Mouse (Mus musculus) embryonic facial prominence, embryonic 10.5 days (tissue): ENCODE data around the gene E2f2. TPM values are rescaled to one million over a fixed set of nuclear protein-coding genes. Genes with fewer than 3 reads are reported as not detected.
A peak's percentile ranks its signal among the peaks of the same experiment; 100 is the strongest.

ENCODE experiments used
- DNase-seq: peaks from one replicate; pipeline ENCODE4 v3.0.0-alpha.2; 2017; ENCODE audit warnings: low spot score
- H3K27ac ChIP-seq: fragments of 300-500 bp; sonication (generic); replicated peaks from 2 replicates; pipeline ENCODE4 v1.5.1; 2016; ENCODE audit warnings: mild to moderate bottlenecking
- H3K27me3 ChIP-seq: fragments of 300-500 bp; sonication (generic); replicated peaks from 2 replicates; pipeline ENCODE4 v1.6.1; 2016; ENCODE audit warnings: low read depth, mild to moderate bottlenecking; ENCODE audit not compliant: poor library complexity, severe bottlenecking
- H3K36me3 ChIP-seq: fragments of 300-500 bp; sonication (generic); replicated peaks from 2 replicates; pipeline ENCODE4 v1.6.1; 2016; ENCODE audit warnings: mild to moderate bottlenecking, moderate library complexity
- H3K4me1 ChIP-seq: fragments of 300-500 bp; sonication (generic); 2 replicates; pipeline ENCODE4 v1.6.1; 2016
- H3K4me3 ChIP-seq: fragments of 300-500 bp; sonication (generic); 2 replicates; pipeline ENCODE4 v1.5.1; 2016; ENCODE audit warnings: mild to moderate bottlenecking, moderate library complexity
- H3K9me3 ChIP-seq: fragments of 300-500 bp; sonication (generic); 2 replicates; pipeline ENCODE4 v1.6.1; 2016; ENCODE audit warnings: mild to moderate bottlenecking
- WGBS: fragments of 180-500 bp; shearing (Covaris S2); methylation state at CpG from one replicate; pipeline ENCODE4 v1.1.7; 2016; 5-methylcytosine and 5-hydroxymethylcytosine counted together
- polyA plus RNA-seq: library from polyadenylated mRNA; unstranded; fragments of >200 nt; fragmentation: Nextera tagmentation; extraction: Ambion mirVana; gene quantifications from 2 replicates; pipeline ENCODE4 v1.2.1, GENCODE M21; 2016

Gene E2f2
- polyA plus RNA-seq, 1 experiment from 2014 or later, result 6.2 TPM

DNA sequence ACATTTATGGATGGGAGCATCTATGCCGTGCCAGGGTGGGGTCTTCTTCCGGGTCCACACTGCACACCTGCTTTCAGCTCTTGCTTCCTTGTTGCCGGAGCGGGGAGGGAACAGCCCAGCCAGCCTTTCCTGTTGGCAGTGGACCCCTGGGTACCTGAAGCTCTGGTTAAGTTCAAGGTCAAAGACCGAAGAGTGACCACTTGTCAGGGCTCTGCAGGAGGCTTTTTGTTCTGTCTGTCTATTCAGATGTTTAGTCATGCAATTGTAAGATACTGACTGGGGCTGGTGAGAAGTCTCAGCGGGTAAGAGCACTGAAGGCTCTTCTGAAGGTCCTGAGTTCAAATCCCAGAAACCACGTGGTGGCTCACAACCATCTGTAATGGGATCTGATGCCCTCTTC is 26.7 kb downstream of the E2f2 start:
- no peak overlapping the region for H3K4me3 ChIP-seq
- peaks cover 16% of the 10 kb centered on the region for H3K27me3 ChIP-seq
- no peak for DNase-seq
- WGBS, result 76% methylated on average over 7 of the region's 7 CpGs
- peaks cover 23% of the 10 kb centered on the region for H3K4me1 ChIP-seq
- H3K27ac ChIP-seq, result no peak overlapping the region
- H3K36me3 ChIP-seq, result peaks cover 16% of the 10 kb centered on the region
- no peaks in the 10 kb centered on the region for H3K9me3 ChIP-seq

DNA sequence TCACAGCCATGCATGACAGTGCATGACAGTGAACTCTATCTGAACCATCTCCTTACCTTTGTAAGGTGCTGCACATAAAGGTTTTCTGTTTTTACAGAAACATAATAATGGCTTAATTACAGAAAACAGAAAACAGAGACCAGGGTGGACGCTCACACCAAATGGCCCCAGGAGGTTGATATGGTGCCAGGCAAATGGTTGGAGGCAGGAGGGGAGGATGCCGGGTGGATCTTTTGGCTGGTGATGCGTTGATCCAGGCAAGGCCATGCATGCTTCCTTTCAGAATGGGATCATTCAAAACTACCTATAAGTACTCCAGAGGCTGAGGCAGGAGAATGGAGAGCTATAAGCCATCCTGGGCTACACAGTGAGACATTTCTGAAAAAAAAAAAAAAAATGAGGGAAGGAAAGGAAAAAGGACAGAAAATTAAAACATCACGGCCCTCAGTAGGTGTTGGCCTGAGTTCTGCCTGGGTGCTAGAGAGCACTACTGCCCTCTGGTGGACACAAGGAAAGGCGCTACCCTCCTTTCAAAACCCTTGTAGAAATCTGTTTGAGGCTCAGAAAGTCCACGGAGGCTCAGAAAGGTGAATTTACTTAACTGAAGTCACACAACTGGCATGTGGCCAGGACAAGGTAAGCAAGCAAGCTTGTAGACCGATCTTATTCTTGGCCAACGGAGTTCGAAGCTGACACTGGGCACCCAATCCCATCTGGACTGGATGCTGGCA is 27.5 kb downstream of the E2f2 start:
- WGBS, result 33% methylated on average over 9 of the region's 9 CpGs
- Histone ChIP-seq H3K27ac (no peak overlapping the region), H3K4me1 (peaks cover 18% of the 10 kb centered on the region), H3K36me3 (peaks cover 11% of the 10 kb centered on the region), H3K4me3 (no peak overlapping the region), H3K9me3 (no peaks in the 10 kb centered on the region), H3K27me3 (peaks cover 24% of the 10 kb centered on the region)
- peak; percentile 57 for DNase-seq

DNA sequence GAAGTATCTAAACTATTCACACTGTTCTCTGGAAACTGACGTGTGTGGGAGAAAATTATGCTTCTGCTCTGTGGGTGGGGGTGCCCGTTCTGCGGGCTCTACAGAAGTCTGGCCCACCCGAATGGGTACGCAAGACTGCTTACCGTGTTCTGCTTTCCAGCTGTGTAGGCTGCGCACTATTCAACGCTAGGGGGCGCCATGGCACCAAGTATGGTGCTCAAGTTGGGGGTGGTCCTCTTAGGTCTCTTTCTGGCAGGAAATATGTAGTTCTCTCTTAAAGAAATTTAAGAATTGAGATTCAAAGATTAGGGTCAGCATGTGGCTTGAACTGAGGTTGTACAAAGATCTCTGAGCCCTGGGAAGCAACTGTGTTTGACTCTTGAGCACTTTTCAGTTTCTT is 30.3 kb downstream of the E2f2 start:
- peaks cover 37% of the 10 kb centered on the region for H3K27me3 ChIP-seq
- WGBS, result 7% methylated on average over 9 of the region's 9 CpGs
- no peak overlapping the region for H3K27ac ChIP-seq
- no peak overlapping the region for H3K4me3 ChIP-seq
- H3K9me3 ChIP-seq, result no peaks in the 10 kb centered on the region
- peak; percentile 88 for DNase-seq
- H3K36me3 ChIP-seq, result no peaks in the 10 kb centered on the region
- peaks cover 31% of the 10 kb centered on the region for H3K4me1 ChIP-seq

DNA sequence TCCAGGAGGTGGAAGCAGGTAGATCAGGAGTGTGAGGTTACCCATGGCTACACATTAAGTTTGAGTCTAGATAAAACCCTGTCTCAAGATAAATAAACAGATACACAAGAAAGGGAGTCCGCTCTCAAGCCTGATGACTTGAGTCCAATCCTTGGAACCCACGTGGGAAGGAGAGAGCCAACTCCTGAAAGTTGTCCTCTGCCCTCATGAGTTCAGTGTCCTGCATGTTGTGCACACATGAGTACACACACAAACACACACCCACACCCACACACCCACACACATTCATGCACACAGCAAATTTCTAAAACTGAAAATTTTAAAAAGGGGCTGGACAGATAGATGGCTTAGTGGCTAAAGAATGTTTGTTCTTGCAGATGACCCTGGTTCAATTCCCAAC is 32.6 kb downstream of the E2f2 start:
- Histone ChIP-seq H3K4me1 (peaks cover 37% of the 10 kb centered on the region), H3K9me3 (no peaks in the 10 kb centered on the region), H3K36me3 (no peaks in the 10 kb centered on the region), H3K27me3 (peaks cover 56% of the 10 kb centered on the region), H3K4me3 (no peak overlapping the region), H3K27ac (no peak overlapping the region)
- 74% methylated on average over 2 of the region's 2 CpGs for WGBS
- no peak for DNase-seq

DNA sequence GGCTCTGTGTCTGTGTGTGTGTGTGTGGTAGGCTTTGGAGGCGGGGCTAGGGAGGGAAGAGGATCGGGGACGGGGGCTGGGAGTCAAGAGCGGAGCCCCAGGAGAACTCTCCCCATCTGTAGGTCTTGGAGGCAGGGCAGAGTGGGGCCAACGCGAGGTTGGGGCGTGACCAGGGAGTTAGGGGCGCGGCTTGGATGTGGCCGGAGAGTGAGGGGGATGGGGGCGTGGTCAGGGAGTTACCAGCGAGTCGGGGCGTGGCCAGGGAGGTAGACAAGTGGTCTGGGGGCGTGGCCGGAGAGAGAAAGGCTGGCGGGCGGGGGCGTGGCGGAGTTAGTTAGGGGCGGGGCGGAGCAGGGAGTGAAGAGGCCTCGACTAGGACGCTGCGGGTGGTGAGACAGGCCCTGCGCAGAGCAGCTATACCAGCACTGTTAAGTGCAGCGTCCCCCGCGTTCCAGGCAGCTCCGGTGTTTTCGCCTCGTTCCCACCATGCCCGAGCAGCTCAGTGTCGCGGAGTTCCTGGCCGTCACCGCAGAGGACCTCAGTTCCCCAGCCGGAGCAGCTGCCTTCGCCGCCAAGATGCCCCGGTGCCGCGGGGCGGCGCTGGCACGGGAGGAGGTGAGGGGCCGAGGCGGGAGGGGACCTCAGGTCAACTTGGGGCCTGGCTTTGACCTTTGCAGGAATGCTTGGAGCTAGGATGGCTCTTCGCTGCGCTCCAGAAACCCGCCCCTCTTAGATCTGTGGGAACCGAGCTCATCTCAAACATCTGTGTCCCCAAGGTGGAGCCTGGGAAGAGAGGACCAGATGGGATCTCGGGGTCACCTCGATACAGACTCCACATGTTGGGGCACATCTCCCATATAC is 34.1 kb downstream of the E2f2 start, which contains the start of gene Asap3:
Gene Asap3, plus strand, starts transcription at position 333 of the 861 bp plus-strand sequence.
- Histone ChIP-seq H3K4me3 (peak within 1 kb of the TSS; percentile 76), H3K36me3 (no peaks in the 10 kb centered on the region), H3K27ac (peak within 1 kb of the TSS; percentile 84), H3K9me3 (no peaks in the 10 kb centered on the region), H3K4me1 (peaks cover 37% of the 10 kb centered on the region), H3K27me3 (peaks cover 54% of the 10 kb centered on the region)
- peak; percentile 100 for DNase-seq
- WGBS, result under 1% methylated on average over 54 of the region's 54 CpGs

DNA sequence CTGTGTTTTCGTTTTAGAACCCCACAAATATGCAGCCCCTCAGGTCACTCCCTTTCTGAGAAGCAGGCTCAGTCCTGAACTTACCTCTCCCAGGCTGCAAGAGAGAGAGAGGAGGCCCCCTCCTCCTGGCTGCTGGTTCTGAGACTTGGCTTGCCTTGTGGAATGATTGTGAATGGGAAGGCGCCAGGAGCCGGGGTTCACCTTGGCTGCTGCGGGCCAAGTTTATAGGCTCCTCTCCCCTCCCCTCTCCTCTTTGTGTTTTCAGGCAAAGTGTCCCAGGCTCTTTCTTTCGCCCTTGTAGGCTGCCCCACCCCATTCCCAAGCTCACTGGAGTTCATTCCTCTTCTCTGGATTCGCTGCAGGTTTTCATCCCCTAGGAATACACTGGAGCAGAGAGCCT is 34.7 kb downstream of the E2f2 start:
- H3K4me1 ChIP-seq, result peaks cover 37% of the 10 kb centered on the region
- DNase-seq, result no peak

DNA sequence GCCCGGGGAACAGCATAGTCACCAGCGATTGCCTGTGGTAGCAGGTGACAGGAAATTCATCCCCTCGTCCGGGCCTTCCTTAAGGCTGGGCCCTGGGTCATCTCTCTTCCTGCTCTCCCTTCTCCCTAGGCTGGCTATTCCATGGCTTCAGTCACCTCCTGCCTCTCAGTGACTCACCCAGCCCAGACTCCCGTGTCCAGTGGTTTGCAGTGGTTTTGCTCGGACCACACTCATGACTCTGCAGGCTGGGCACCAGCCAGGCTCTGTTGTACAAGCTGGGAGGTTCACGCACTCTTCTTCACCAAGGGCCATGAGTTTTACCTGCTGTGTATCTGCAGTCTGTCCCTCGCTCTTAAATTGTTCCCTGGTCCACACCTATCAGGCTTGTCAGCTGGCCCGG is 38.7 kb downstream of the E2f2 start:
- Histone ChIP-seq H3K4me3 (no peak overlapping the region), H3K36me3 (0 out of 2 replicates have a peak, but pooled peaks cover 4% of the 10 kb centered on the region), H3K4me1 (peaks cover 29% of the 10 kb centered on the region), H3K27ac (no peak overlapping the region), H3K27me3 (peaks cover 26% of the 10 kb centered on the region), H3K9me3 (no peaks in the 10 kb centered on the region)
- DNase-seq, result no peak
- WGBS, result 79% methylated on average over 9 of the region's 9 CpGs

More for the DNA sequence above, 34.7 kb downstream of the E2f2 start:
- H3K9me3 ChIP-seq, result no peaks in the 10 kb centered on the region
- H3K27ac ChIP-seq, result peak overlapping the region; percentile 84
- peak overlapping the region; percentile 76 for H3K4me3 ChIP-seq
- WGBS, result 4% methylated on average over 6 of the region's 6 CpGs
- peaks cover 48% of the 10 kb centered on the region for H3K27me3 ChIP-seq
- H3K36me3 ChIP-seq, result no peaks in the 10 kb centered on the region

DNA sequence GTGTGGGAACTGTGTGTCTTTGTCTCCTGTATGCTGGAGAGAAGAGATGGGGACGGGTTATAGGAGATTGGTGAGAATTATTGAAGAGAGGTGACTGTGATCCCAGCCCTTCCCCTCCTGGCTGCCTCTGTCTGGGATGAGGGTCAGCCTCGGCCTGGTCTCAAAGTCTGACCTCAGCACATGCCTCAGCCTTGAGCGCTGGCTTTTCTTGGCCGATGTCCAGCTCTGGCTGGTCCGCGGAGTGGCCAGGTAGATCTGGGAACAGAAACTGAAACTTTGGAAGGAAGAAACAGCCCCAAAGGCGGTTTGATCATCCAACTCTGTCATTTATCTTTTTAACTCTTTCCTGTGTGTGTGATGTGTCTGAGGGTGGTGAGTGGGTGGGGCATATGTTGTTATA is 41.4 kb downstream of the E2f2 start:
- peaks cover 27% of the 10 kb centered on the region for H3K4me1 ChIP-seq
- H3K27ac ChIP-seq, result no peak overlapping the region
- H3K4me3 ChIP-seq, result no peak overlapping the region
- 0 out of 2 replicates have a peak, but pooled peaks cover 4% of the 10 kb centered on the region for H3K36me3 ChIP-seq
- peaks cover 16% of the 10 kb centered on the region for H3K27me3 ChIP-seq
- WGBS, result 86% methylated on average over 7 of the region's 7 CpGs
- no peaks in the 10 kb centered on the region for H3K9me3 ChIP-seq
- DNase-seq, result no peak

DNA sequence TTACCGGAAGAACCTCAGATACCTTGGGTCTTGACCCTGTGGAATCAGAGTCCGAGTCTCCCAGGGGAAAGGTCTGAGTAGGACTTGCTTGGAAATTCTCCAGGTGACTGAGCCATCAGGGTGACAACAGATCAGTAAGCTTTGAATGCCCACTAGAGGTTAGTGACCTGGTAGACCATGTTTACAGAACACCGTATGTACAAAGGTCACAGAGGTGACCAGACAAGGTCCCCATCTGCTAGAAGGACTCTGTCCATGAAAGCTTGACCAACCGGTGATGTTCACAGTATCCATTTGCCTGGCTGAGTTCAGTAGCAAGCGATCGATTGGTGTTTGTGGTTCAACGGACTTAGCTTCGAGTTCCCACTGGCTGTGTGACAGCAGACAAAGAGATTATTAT is 42.6 kb downstream of the E2f2 start:
- Histone ChIP-seq H3K4me1 (peaks cover 34% of the 10 kb centered on the region), H3K36me3 (0 out of 2 replicates have a peak, but pooled peaks cover 4% of the 10 kb centered on the region), H3K9me3 (no peaks in the 10 kb centered on the region), H3K27ac (no peak overlapping the region), H3K4me3 (no peak overlapping the region), H3K27me3 (peaks cover 21% of the 10 kb centered on the region)
- no peak for DNase-seq
- WGBS, result 85% methylated on average over 8 of the region's 8 CpGs

DNA sequence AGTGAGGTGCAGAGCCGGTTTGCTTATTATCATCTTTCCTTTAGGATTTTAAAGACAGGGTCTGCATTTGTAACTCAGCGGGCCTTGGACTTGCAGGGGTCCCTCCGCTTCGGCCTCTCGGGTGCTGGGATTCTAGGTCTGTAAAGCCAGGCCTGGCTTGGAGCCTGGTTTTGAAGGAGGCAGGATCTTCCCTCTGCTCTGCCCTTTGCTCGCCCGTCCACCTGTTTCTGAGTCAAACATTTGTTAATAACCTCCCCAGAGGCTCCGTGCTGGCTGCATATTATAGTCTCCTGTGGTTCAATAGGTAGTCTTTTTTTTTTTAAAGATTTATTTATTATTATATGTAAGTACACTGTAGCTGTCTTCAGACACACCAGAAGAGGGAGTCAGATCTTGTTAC is 43.4 kb downstream of the E2f2 start:
- 87% methylated on average over 8 of the region's 8 CpGs for whole genome bisulfite sequencing
- no peak overlapping the region for H3K27ac ChIP-seq
- peaks cover 42% of the 10 kb centered on the region for H3K4me1 ChIP-seq
- DNase-seq, result no peak
- peaks cover 28% of the 10 kb centered on the region for H3K27me3 ChIP-seq
- no peaks in the 10 kb centered on the region for H3K9me3 ChIP-seq
- no peak overlapping the region for H3K4me3 ChIP-seq
- 0 out of 2 replicates have a peak, but pooled peaks cover 4% of the 10 kb centered on the region for H3K36me3 ChIP-seq

DNA sequence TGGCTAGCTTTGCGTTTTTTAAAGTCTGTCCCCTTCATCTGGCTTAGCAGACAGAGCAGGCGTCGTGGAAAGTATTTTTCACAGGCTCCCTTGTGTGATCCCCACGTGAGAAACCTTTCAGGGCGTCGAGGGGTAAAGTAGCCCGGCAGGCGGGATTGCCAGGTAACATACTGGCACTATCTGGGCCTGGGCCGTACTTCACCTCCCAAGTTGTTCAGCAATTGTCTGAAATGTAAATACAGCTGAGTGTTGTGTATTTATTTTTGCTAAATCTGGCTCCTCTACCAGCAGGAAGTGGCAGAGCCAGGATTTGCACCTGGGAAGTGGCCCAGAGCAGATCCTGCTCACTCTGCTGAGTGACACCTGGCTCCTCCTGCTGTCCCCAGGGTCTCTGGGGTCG is 44.9 kb downstream of the E2f2 start:
- H3K36me3 ChIP-seq, result 0 out of 2 replicates have a peak, but pooled peaks cover 4% of the 10 kb centered on the region
- no peak overlapping the region for H3K4me3 ChIP-seq
- DNase-seq, result no peak
- no peaks in the 10 kb centered on the region for H3K9me3 ChIP-seq
- H3K4me1 ChIP-seq, result peaks cover 47% of the 10 kb centered on the region
- WGBS, result 70% methylated on average over 10 of the region's 10 CpGs
- no peak overlapping the region; the same call in 1 of the 2 replicates for H3K27ac ChIP-seq
- peaks cover 37% of the 10 kb centered on the region for H3K27me3 ChIP-seq

DNA sequence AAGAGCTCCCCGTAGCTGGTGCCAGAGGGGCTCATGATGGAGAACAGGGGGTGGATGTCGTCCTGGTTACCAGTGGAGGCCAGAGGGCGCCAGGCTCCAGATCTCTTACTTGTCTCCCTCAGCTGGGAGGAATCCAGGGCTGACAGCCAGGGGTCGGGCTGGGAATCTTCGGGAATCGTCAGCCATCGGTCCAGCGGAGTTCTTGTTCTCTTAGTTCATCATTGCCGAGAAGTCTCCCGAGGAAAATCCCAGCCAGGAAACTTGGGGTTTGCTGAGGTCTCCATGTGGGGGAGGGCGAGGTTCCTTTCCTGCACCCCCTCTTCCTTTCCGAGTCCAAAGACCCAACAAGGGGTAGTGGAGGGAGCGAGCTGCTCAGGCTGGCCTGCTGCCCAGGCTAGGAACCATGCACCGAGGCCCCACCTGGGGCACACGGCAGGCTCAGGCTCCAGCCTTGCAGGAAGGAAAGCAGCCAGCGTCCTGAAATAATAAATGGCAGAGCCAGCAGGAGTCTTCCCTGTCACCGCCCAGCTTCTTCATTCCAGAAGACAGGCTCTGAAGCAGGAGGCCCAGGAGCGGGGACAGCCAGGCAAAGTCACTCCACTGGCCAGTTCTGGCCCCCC is 46.5 kb downstream of the E2f2 start:
- Histone ChIP-seq H3K9me3 (no peaks in the 10 kb centered on the region), H3K4me1 (peaks cover 53% of the 10 kb centered on the region), H3K27me3 (peaks cover 37% of the 10 kb centered on the region), H3K27ac (peak overlapping the region; percentile 48), H3K36me3 (0 out of 2 replicates have a peak, but pooled peaks cover 4% of the 10 kb centered on the region), H3K4me3 (0 out of 2 replicates have a peak overlapping the region, but pooled peaks have one; percentile 25)
- peak; percentile 47 for DNase-seq
- 11% methylated on average over 18 of the region's 18 CpGs for WGBS
